ENCODE assay signal across 13 mouse cellular contexts in genomic region chr9:50854376-50854775, GRCm38 (mm10). TPM values are rescaled to one million over a fixed set of nuclear protein-coding genes. Genes with fewer than 3 reads are reported as not detected.
DNase-seq lines count a peak whose midpoint lies in the region; ATAC-seq and TF ChIP-seq lines count a peak whose summit lies in the region.
"Had no signal": no experiment of that assay in that cellular context is flagged by ENCODE, and none has a peak within 500 bp of the region (broad histone marks: within the 10 kb centered on the region; RNA-seq: fewer than 3 reads in every experiment).

No protein-coding gene starts in this region.

- 0 out of 2 replicates have a peak, but pooled peaks cover 3% of the 10 kb centered on the region for H3K36me3 ChIP-seq in intestine, embryonic 16.5 days (ENCODE audit: control insufficient read depth, insufficient read depth, low read length)

- H3K4me1 ChIP-seq in intestine, embryonic 16.5 days (ENCODE audit: control insufficient read depth, insufficient read depth, low read length) = peaks cover 28% of the 10 kb centered on the region

- peak; percentile 20; the same call in 1 of the 2 replicates for ATAC-seq in intestine, embryonic 16.5 days

- no peak overlapping the region for H3K9ac ChIP-seq in intestine, embryonic 16.5 days (ENCODE audit: low read depth, low read length)
- H3K9ac ChIP-seq: embryonic facial prominence, embryonic 15.5 days; limb, embryonic 15.5 days had no signal

- H3K27me3 ChIP-seq in intestine, embryonic 16.5 days (replicated peaks; ENCODE audit: control insufficient read depth, insufficient read depth, low read length) = no peaks in the 10 kb centered on the region
- H3K27me3 ChIP-seq: embryonic facial prominence, embryonic 15.5 days; limb, embryonic 15.5 days had no signal

- H3K4me2 ChIP-seq in intestine, embryonic 16.5 days (ENCODE audit: low read depth, low read length) = no peak overlapping the region
- H3K4me2 ChIP-seq: embryonic facial prominence, embryonic 15.5 days; limb, embryonic 15.5 days; midbrain, embryonic 11.5 days had no signal

- no peak for TF ChIP-seq CTCF in gastrocnemius, adult 2 months (IDR thresholded peaks at IDR 0.05)

- DNase-seq in gastrocnemius, adult 2 months = peak; percentile 7
- no peak for DNase-seq in gastrocnemius, postnatal 25 days
- peak; percentile 56 for DNase-seq in spleen, adult 12 weeks (ENCODE audit: low spot score)
- no peak for DNase-seq in spleen, postnatal 14 days (ENCODE audit: low spot score in 2 of 2)
- peak; percentile 48 to 71 for DNase-seq in spleen, postnatal 4 days (ENCODE audit: low spot score in 2 of 2)
- no peak for DNase-seq in right cerebral cortex, postnatal 4 days
- DNase-seq in lung, postnatal 4 days = no peak
- DNase-seq: gastrocnemius, postnatal 10 days; kidney, adult 11 months had no signal

- 61% methylated on average over 8 of the region's 8 CpGs for WGBS in intestine, embryonic 16.5 days

- no peak overlapping the region for H3K4me3 ChIP-seq in gastrocnemius, adult 2 months
- no peak overlapping the region for H3K4me3 ChIP-seq in intestine, embryonic 16.5 days (ENCODE audit: low read length)
- H3K4me3 ChIP-seq: embryonic facial prominence, embryonic 15.5 days; limb, embryonic 15.5 days had no signal

- intact Hi-C loops in gastrocnemius, adult 2 months (cut with DNase I) = no loop called here

- no peak overlapping the region for H3K27ac ChIP-seq in gastrocnemius, adult 2 months
- peak overlapping the region; percentile 43 for H3K27ac ChIP-seq in intestine, embryonic 16.5 days (ENCODE audit: low read length)
- H3K27ac ChIP-seq: embryonic facial prominence, embryonic 15.5 days; limb, embryonic 15.5 days had no signal

- no peaks in the 10 kb centered on the region for H3K9me3 ChIP-seq in intestine, embryonic 16.5 days (ENCODE audit: control insufficient read depth, low read length)
- H3K9me3 ChIP-seq: embryonic facial prominence, embryonic 15.5 days; limb, embryonic 15.5 days had no signal

RNA-seq across cellular contexts. Expression of gene Ppp2r1b, which starts 9.3 kb away (rescaled TPM):
- total RNA-seq in gastrocnemius, adult 2 months (2021) = 1 to 10 TPM; 5.9 to 7.6 TPM
- 1 to 10 TPM; 5.0 to 7.9 TPM for total RNA-seq in gastrocnemius, postnatal 25 days (2021)
- polyA plus RNA-seq in intestine, embryonic 16.5 days (2015; fragmentation: Nextera tagmentation; extraction: Ambion mirVana) = 58.5 and 63.9 TPM in 2 replicates

Comparison
In these comparisons a context has a peak if more than half of its experiments do, and no peak if none do; other contexts are left out.
1. DNase-seq: peak in gastrocnemius, adult 2 months (single experiment), spleen, adult 12 weeks (single experiment) and spleen, postnatal 4 days (2 of 2); none in gastrocnemius, postnatal 25 days (single experiment), spleen, postnatal 14 days (0 of 2), right cerebral cortex, postnatal 4 days (single experiment) and lung, postnatal 4 days (0 of 2).